Mouse (Mus musculus): Measurements from ENCODE around the gene Rps13. TPM values are rescaled to one million over a fixed set of nuclear protein-coding genes. Genes with fewer than 3 reads are reported as not detected.
A peak's percentile ranks its signal among the peaks of the same experiment; 100 is the strongest.
"Not testable (repeated sequence)": the region's sequence is repeated elsewhere in the genome, so short reads cannot be mapped to it uniquely, and the experiment has no call there.

Gene Rps13
- 840 and 852 TPM in 2 replicates for polyA plus RNA-seq (2015; fragmentation: Nextera tagmentation; extraction: Ambion mirVana)

- peak; percentile 99 for ATAC-seq (replicated peaks; ENCODE audit: low FRiP score)
- peaks cover 49% of the 10 kb centered on the region for H3K36me3 ChIP-seq
- under 1% methylated on average over 78 of the region's 78 CpGs for WGBS
Observed at GRCm38 (mm10) chr7:116333713-116334668, at the start of gene Rps13. Rps13 (minus strand) TSS chr7:116334195.

GRCm38 (mm10) chr7:116379181-116379580 lies 45.2 kb upstream of the Rps13 start:
- not testable (repeated sequence) for H3K4me3 ChIP-seq (replicated peaks); H3K9me3 ChIP-seq (replicated peaks); H3K27me3 ChIP-seq; H3K4me2 ChIP-seq; ATAC-seq (replicated peaks; ENCODE audit: low FRiP score); H3K27ac ChIP-seq; H3K9ac ChIP-seq; H3K4me1 ChIP-seq
- 92% methylated on average over 6 of the region's 6 CpGs for WGBS
- H3K36me3 ChIP-seq = peaks cover 57% of the 10 kb centered on the region

More at GRCm38 (mm10) chr7:116333713-116334668, at the start of gene Rps13:
- peak within 1 kb of the TSS; percentile 81 for H3K4me2 ChIP-seq
- H3K9me3 ChIP-seq (replicated peaks) = no peaks in the 10 kb centered on the region
- peak within 1 kb of the TSS; percentile 94 for H3K4me3 ChIP-seq (replicated peaks)
- peak within 1 kb of the TSS; percentile 98 for H3K9ac ChIP-seq
- H3K4me1 ChIP-seq = peaks cover 19% of the 10 kb centered on the region
- no peaks in the 10 kb centered on the region for H3K27me3 ChIP-seq
- peak within 1 kb of the TSS; percentile 91 for H3K27ac ChIP-seq

GRCm38 (mm10) chr7:116374284-116374683 lies 40.3 kb upstream of the Rps13 start:
- H3K4me1 ChIP-seq = no peaks in the 10 kb centered on the region
- whole genome bisulfite sequencing = 95% methylated on average over 1 of the region's 1 CpGs
- no peak overlapping the region for H3K9ac ChIP-seq
- no peak overlapping the region for H3K27ac ChIP-seq
- no peaks in the 10 kb centered on the region for H3K9me3 ChIP-seq (replicated peaks)
- H3K36me3 ChIP-seq = peaks cover 60% of the 10 kb centered on the region
- H3K4me3 ChIP-seq (replicated peaks) = no peak overlapping the region
- ATAC-seq (replicated peaks; ENCODE audit: low FRiP score) = no peak
- no peak overlapping the region for H3K4me2 ChIP-seq
- H3K27me3 ChIP-seq = no peaks in the 10 kb centered on the region

- Histone ChIP-seq H3K27ac (no peak overlapping the region), H3K9ac (no peak overlapping the region), H3K36me3 (peaks cover 46% of the 10 kb centered on the region), H3K4me2 (no peak overlapping the region), H3K27me3 (no peaks in the 10 kb centered on the region), H3K4me3 (replicated peaks) (no peak overlapping the region), H3K9me3 (replicated peaks) (no peaks in the 10 kb centered on the region), H3K4me1 (peaks cover 19% of the 10 kb centered on the region)
- ATAC-seq (replicated peaks; ENCODE audit: low FRiP score) = no peak
- 21% methylated on average over 1 of the region's 1 CpGs for WGBS
Observed at GRCm38 (mm10) chr7:116336226-116336625, 2.2 kb upstream of the Rps13 start.

- H3K4me3 ChIP-seq (replicated peaks) = peak overlapping the region; percentile 94
- peak overlapping the region; percentile 98 for H3K9ac ChIP-seq
- H3K9me3 ChIP-seq (replicated peaks) = no peaks in the 10 kb centered on the region
- peaks cover 48% of the 10 kb centered on the region for H3K36me3 ChIP-seq
- H3K4me1 ChIP-seq = peaks cover 19% of the 10 kb centered on the region
- no peak for ATAC-seq (replicated peaks; ENCODE audit: low FRiP score)
- no peak overlapping the region for H3K27ac ChIP-seq
- H3K27me3 ChIP-seq = no peaks in the 10 kb centered on the region
- H3K4me2 ChIP-seq = peak overlapping the region; percentile 81
- WGBS = 78% methylated on average over 6 of the region's 6 CpGs
Observed at GRCm38 (mm10) chr7:116335133-116335532, 1.1 kb upstream of the Rps13 start.

- 18% methylated on average over 8 of the region's 8 CpGs for WGBS
- Histone ChIP-seq H3K4me2 (peak overlapping the region; percentile 81), H3K9me3 (replicated peaks) (no peaks in the 10 kb centered on the region), H3K4me1 (peaks cover 19% of the 10 kb centered on the region), H3K36me3 (peaks cover 48% of the 10 kb centered on the region), H3K4me3 (replicated peaks) (peak overlapping the region; percentile 94), H3K9ac (peak overlapping the region; percentile 98), H3K27me3 (no peaks in the 10 kb centered on the region), H3K27ac (peak overlapping the region; percentile 78)
- ATAC-seq (replicated peaks; ENCODE audit: low FRiP score) = no peak
Observed at GRCm38 (mm10) chr7:116334669-116335038, 659 bp upstream of the Rps13 start.

- Histone ChIP-seq H3K4me2 (no peak overlapping the region), H3K27me3 (no peaks in the 10 kb centered on the region), H3K9me3 (replicated peaks) (no peaks in the 10 kb centered on the region), H3K9ac (no peak overlapping the region), H3K27ac (no peak overlapping the region), H3K36me3 (peaks cover 48% of the 10 kb centered on the region), H3K4me1 (peaks cover 19% of the 10 kb centered on the region), H3K4me3 (replicated peaks) (no peak overlapping the region)
- ATAC-seq (replicated peaks; ENCODE audit: low FRiP score) = no peak
- WGBS = 92% methylated on average over 2 of the region's 2 CpGs
Observed at GRCm38 (mm10) chr7:116331246-116331645, 2.7 kb downstream of the Rps13 start.

GRCm38 (mm10) chr7:116329858-116330257 lies 4.1 kb downstream of the Rps13 start:
- Histone ChIP-seq H3K9me3 (replicated peaks) (no peaks in the 10 kb centered on the region), H3K9ac (no peak overlapping the region), H3K4me1 (peaks cover 16% of the 10 kb centered on the region), H3K4me2 (no peak overlapping the region), H3K27ac (no peak overlapping the region), H3K27me3 (no peaks in the 10 kb centered on the region), H3K4me3 (replicated peaks) (no peak overlapping the region), H3K36me3 (peaks cover 48% of the 10 kb centered on the region)
- 87% methylated on average over 4 of the region's 4 CpGs for WGBS
- no peak for ATAC-seq (replicated peaks; ENCODE audit: low FRiP score)

- no peaks in the 10 kb centered on the region for H3K9me3 ChIP-seq (replicated peaks)
- no peak overlapping the region for H3K27ac ChIP-seq
- no peak overlapping the region for H3K4me2 ChIP-seq
- no peak for ATAC-seq (replicated peaks; ENCODE audit: low FRiP score)
- WGBS = 74% methylated on average over 7 of the region's 7 CpGs
- H3K9ac ChIP-seq = no peak overlapping the region
- H3K27me3 ChIP-seq = no peaks in the 10 kb centered on the region
- peaks cover 48% of the 10 kb centered on the region for H3K36me3 ChIP-seq
- no peak overlapping the region for H3K4me3 ChIP-seq (replicated peaks)
- H3K4me1 ChIP-seq = peaks cover 11% of the 10 kb centered on the region
Observed at GRCm38 (mm10) chr7:116328777-116329176, 5.2 kb downstream of the Rps13 start.

- Histone ChIP-seq H3K27me3 (no peaks in the 10 kb centered on the region), H3K4me3 (replicated peaks) (no peak overlapping the region), H3K4me1 (peaks cover 11% of the 10 kb centered on the region), H3K9ac (no peak overlapping the region), H3K9me3 (replicated peaks) (no peaks in the 10 kb centered on the region), H3K36me3 (peaks cover 46% of the 10 kb centered on the region), H3K4me2 (no peak overlapping the region), H3K27ac (no peak overlapping the region)
- WGBS = 85% methylated on average over 5 of the region's 5 CpGs
- no peak for ATAC-seq (replicated peaks; ENCODE audit: low FRiP score)
Observed at GRCm38 (mm10) chr7:116327901-116328300, 6.1 kb downstream of the Rps13 start.

GRCm38 (mm10) chr7:116323331-116323964 lies 10.5 kb downstream of the Rps13 start:
- Histone ChIP-seq H3K27me3 (no peaks in the 10 kb centered on the region), H3K4me2 (peak overlapping the region; percentile 32; the same call in 1 of the 2 replicates), H3K27ac (no peak overlapping the region), H3K9ac (no peak overlapping the region), H3K4me3 (replicated peaks) (no peak overlapping the region), H3K9me3 (replicated peaks) (no peaks in the 10 kb centered on the region), H3K36me3 (peaks cover 3% of the 10 kb centered on the region), H3K4me1 (peaks cover 3% of the 10 kb centered on the region)
- WGBS = 32% methylated on average over 10 of the region's 10 CpGs
- ATAC-seq (replicated peaks; ENCODE audit: low FRiP score) = peak; percentile 83

GRCm38 (mm10) chr7:116309456-116309855 lies 24.5 kb downstream of the Rps13 start:
- Histone ChIP-seq H3K4me3 (replicated peaks) (0 out of 2 replicates have a peak overlapping the region, but pooled peaks have one; percentile 3), H3K27me3 (peaks cover 34% of the 10 kb centered on the region), H3K9ac (no peak overlapping the region), H3K4me1 (peaks cover 34% of the 10 kb centered on the region), H3K27ac (peak overlapping the region; percentile 91), H3K9me3 (replicated peaks) (no peaks in the 10 kb centered on the region), H3K36me3 (no peaks in the 10 kb centered on the region), H3K4me2 (peak overlapping the region; percentile 99)
- ATAC-seq (replicated peaks; ENCODE audit: low FRiP score) = no peak
- 19% methylated on average over 9 of the region's 9 CpGs for WGBS
